Mouse (Mus musculus) testis, postnatal 14 days (tissue): ENCODE data around the gene Cltc.
"Not testable (repeated sequence)": the region's sequence is repeated elsewhere in the genome, so short reads cannot be mapped to it uniquely, and the experiment has no call there.

Experiments
- DNase-seq: peaks from one replicate; pipeline ENCODE4 v3.0.0; 2021; ENCODE audit warnings: low spot score

Cltc gene

DNA sequence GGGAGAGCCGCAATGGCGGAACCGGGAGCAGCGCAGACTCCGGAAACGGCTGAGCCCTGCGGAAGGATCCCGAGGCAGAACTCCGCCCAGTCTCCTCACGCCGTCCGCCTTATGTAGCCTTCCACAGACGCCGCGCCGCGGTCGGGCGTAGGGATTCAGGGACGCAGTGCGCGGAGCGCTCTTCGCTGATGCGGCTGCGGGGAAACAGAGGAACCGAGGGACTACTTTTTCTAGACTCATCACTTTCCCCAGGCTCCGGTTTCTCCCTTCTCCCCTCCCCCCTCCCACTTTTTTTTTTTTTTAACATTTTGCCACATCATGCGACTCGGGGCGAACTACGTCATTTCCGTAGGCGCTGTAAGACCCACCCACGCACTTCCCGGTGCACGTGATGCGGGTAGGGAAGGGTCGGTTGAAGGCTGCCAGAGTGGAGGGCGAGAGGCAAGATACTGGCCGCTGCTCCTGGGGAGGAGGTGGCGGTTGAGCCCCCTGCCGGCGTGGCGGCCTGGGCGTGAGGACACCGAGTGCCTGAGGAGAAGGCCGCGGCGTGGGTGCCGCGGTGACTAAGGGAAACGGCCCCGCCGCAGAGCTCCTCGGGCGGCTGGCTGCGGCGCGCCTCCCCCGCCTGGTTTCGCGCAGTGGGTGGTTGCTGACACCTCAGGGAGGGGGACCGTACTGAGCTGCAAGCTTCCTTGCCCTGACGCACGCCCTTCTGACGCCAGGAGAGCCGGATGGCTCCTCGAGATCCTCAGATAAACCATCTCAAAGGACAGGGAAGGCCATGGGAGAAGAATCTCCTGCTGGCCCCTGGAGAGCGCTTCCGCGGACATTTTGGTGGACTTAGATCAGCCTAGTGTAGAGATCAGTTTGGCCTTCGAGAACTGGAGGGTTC, at the start of gene Cltc:
Cltc (minus strand) TSS at position 86 of the 892 bp plus-strand sequence.
- DNase-seq, result peak; percentile 98

DNA sequence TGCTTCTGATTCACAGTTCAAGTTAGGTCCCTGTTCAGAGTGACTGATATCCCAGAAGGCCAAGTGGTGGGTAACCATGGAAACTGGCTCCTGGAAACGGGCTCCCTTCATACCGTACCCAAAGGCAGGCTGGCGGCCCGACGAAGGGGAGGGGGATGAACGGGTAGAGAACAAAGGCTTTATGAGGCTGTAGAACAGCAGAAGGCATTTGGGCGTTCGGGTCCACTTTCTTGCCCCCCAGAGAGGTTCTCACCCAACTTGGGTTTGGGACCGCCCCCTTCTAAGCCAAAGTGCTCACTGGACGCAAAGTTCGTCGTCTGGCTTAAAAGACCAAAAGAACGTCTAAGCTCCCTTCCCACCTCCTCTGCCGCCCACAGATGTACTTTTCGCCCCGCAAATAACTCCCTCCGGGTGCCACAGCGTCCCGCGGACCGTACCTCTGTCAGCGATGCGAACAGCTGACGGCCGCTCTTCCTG, 49.7 kb upstream of the Cltc start:
- peak; percentile 71 for DNase-seq

DNA sequence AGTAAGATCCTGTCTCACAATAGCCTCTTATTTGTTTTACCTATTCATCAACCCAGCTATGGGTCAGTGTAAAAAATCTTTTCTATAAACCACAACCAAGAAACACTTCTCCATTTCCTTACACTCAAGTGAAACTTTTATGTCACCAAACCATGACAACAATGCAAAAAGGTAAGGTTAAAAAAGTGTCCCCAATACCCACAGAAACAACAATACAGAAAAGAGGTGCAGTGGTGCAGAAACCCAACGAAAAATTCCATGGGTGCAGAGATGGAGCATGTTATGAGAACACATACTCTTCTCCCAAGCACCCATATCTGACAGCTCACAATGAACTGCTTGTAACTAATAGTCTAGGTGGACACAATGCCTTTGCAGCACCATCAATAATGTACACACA, 36.8 kb upstream of the Cltc start:
- DNase-seq, result no peak

DNA sequence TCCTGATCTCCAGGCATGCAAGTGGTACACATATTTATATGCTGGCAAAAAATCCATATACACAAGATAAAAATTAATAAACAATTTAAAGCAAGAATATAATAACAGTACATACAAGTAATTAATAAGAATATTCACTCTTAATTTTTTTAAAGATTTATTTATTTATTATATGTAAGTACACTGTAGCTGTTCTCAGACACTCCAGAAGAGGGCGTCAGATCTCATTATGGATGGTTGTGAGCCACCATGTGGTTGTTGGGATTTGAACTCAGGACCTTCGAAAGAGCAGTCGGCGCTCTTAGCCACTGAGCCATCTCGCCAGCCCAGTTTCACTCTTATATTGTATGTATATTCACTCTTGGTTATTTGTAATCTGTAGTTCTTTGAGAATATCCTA, 30.1 kb upstream of the Cltc start:
- not testable (repeated sequence) for DNase-seq

DNA sequence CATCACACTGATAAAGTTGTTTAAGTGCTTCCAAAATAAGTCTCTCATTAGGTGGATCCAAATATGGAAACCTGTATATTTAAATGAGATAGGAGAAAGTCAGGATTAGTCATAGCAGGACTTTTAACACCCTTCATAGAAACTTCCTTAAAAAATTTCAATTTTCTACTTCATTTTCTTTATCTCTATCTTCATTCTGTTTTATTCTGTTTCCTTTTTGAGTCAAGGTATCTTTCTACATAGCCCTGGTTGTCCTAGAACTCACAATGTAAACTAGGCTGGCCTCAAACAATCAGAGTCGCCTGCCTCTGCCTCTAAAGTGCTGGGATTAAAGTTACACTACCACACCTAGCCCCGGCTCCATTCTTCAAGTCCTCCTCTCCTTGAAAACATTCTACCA, 28.4 kb upstream of the Cltc start:
- DNase-seq, result no peak

DNA sequence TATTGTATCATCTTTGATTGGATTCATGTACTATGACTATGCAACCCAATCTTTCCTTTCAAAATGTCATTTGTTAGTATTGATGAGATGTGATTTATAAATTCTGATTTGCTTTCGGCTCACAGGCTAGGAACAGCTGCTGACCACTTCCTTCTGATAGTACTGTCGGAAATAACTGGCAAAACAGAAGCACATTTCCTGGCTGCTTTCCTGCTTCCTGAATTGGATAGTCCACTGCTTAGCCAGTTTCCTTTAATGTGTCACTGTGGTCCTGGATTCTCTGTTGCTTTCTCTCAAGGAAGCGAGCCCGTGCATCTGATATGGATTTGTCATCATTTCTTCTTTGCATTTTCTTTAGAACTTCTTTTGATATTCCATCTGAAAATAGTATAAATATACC, 12.5 kb upstream of the Cltc start:
- no peak for DNase-seq

DNA sequence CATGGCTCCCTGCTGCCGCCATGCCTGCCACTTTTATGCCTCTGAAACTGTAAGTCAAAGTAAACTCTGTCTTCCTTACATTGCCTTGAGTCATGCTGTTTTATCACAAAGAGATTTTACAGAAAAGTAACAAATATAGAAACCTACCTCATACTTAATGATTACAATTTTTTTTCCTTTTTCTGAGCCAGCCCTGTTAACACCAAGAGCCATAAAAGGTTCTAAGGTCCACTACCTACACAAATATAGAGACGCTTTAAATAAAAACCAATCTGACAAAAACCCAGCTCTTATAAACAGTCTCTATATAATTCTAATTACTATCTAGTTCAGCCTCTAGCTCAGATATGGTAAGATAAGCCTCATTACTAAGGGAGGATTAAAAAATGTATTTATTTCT, 7.1 kb upstream of the Cltc start:
- DNase-seq, result no peak

DNA sequence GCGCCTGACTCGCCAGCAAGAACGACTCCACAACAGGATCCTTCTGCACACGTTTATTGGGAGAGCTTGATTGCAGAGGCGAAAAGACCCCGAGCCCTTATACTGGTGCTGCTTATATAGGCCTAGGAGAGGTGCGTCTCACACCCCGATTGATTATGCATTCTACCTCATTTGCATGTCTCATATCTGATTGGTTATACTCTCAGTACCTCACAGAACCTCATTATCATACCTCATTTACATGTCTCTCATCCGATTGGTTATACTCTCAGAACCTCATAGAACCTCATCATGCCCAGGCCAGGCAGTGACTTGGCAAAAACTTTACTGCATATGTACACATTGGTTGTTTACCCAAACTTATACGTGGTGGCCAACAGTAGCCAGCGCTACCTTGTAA, 5.8 kb upstream of the Cltc start:
- DNase-seq, result not testable (repeated sequence)

DNA sequence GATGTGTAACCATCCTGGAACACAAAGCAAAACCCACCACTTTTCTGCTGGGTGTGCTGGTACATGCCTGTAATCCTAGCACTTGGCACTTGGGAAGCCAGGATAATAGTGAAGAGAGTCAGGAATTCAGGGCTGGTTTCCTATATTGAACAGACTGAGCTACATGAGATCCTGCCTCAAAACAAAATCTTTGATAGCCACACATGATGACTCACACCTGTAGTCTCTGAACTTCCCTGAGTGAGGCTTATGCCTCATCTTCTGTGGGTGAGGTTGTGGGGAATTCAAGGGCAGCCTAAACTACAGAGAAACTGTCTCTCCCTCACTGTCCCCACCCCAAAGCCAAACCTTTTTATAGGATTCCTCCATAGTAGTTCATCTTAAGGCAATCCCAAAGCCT, 3.0 kb upstream of the Cltc start:
- DNase-seq, result no peak

DNA sequence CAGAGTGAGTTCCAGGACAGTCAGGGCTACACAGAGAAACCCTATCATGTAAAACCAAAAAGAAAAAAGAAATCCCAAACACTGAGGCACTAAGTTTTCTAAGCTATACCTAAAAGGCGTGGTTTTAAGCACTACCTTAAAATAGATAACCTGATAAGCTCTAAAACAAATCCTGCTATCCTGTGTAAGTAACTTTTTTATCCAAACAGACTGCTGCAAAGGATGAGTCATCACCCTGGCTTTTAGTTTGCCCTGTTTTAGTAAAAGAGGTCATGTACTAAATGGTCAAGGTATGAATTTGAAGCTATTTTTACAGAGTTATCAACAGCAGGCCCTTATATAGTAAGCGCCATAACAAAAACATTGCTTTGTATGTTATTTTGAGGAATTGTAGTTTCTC, 2.5 kb upstream of the Cltc start:
- DNase-seq, result no peak

DNA sequence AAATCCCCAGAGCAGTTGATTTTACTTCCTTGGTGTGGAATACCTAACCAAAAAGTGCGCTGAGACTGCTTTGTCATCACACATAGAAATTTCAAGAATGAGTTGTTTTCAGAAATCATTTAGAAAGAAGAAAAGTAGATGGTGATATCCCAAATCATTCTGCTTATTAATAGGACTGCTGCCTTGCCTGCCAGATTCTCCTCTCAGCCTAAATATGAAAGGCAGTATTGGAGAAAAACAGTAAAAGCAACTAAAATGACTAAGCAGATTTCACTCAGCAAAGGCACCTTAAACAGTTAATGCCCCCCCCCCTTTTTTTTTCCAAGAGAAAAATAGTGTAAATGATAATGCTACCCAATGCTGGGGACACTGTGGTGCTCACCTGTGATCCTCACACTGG, 1.9 kb upstream of the Cltc start:
- no peak for DNase-seq

DNA sequence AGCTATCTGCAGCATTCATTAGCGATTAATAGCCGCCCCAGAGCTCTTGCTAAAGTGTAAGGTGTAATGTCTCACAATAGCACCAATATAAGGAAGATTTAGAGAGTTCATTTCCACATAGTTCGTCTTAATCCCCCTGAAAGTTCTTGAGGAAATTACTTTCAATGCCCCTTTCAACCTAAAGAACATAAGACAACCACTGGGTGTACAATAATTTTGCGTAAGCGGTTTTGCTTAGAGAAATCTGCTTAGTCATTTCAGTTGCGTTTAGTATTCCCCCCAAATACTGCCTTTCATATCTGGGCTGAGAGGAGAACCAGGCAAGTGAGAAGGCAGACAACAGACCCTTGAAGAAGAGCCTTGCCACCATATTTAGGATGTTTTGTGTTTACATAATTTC, 1.2 kb upstream of the Cltc start:
- no peak for DNase-seq

DNA sequence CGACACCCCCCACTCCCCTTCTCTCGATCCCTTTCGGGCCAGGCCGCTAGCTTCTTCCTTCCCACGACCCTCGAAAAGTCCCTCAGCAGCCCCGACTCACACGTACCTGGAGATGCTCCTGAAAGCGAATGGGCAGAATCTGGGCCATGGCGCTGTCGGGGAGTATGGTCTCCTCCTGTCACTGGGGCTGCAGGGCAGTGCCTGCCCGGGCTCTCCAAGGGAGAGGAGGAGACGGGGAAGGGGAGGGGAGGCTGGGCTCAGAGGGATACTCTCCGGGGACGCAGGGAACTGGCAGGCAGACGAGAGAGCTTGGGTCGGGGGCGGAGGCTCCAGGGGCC, 254 bp downstream of the Cltc start:
- DNase-seq, result no peak

DNA sequence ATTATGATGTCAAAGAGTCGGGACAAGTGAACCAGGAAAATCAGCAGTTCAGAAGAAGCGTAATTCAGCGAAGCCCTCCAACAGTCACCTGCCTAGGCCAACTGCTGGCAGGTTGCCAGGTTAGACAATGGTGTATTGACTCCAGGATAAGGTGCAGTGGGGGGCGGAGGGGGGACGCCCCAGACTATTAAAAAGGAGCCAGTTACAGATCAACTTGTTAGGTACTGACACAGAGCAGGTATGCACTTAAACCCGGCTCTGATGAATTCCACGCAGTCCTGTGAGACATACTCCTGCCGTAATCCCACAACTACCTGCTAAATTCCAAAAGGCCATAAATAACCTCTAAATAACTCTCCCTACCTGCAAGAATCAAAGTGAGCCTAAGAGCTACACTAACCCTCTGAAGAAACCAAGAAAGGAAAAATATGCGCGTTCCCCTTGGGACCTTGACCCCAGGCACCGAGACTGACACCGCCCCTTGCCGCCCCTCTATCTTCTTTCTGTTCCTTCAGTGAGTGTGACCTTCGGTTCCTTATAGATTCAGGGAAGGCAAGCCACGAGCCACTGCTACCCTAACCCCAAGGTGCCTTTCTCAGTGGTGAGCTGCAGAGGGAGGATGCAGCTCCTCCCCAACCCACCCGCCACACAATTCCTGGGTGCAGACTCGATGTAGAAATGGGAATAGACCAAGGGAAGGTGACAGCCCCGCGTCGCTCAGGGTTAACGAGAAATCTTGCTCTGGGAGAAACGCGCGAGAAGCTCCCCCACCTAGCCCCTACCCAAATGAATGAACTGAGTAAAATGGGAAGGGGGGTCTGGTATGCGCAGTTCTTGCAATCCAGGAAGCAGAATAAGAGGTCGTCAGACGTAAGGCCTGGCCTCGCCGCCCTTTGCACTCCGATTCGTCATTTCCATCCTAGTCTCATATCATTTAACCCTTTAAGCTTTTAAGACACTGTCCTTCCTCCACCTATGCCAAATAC, 916 bp downstream of the Cltc start:
- peak; percentile 48 for DNase-seq

DNA sequence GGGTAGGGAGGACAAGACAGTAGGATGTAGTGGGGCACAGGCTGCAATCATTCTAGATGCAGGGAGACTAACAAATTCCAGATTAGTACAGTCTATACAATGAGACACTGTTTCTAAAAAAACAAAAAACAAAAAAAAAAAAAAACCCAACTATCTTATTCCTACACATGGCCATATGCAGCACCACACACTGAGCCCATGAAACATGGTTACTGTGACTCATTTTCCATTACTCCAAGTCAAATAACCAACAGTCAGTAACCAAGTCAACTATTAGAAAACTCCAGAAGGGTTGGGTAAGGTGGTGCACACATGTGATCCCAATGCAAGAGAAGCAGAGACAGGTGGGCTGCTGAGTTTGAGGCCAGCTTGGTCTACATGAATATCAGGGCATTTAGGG, 5.0 kb downstream of the Cltc start:
- no peak for DNase-seq

DNA sequence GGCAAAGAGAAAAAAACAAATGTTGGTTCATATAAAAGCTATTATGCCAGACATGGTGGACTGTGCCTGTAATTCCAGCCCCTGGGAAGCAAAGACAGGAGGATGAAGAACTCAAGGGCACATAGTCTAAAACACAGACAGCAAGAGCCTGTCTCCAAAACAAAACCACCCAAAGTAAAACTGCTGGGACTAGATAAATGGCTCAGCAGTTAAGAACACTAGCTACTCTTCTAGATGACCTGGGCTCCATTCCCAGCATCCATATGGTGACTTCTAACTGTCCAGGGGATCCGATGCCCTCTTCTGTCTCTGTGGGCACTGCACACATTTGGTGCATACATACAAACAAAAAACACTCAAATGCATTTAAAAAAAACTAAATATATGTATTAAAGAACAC, 6.4 kb downstream of the Cltc start:
- DNase-seq, result no peak

DNA sequence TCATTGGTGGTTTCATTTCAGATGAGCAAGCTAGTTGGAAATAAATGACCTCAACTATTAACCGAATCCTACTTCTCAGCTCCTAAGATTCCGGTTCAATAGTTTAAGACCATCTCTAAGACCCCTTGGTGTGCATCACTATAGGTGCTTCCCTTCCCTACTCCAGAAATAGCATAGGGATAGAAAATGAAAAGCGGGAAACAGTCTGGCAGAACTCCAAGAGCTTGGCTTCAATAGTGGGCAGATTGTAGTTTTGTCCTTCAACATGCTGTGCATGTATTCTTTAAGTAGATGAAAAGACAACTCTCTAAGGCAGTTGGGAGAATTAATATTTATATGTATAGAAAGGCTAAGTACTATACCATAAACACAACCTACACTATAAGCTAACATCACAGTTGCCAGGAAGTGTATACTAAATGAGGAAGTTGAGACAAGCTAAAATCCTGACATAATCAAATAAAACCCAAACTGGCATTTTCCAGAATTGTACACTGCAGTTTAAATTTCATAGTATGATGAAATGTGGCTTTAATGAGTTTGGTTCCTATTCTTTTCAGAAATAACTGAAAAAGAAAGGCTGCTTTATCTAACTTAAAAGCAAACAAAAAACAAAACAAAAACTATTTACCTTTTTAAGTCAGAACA, 7.5 kb downstream of the Cltc start:
- no peak for DNase-seq

DNA sequence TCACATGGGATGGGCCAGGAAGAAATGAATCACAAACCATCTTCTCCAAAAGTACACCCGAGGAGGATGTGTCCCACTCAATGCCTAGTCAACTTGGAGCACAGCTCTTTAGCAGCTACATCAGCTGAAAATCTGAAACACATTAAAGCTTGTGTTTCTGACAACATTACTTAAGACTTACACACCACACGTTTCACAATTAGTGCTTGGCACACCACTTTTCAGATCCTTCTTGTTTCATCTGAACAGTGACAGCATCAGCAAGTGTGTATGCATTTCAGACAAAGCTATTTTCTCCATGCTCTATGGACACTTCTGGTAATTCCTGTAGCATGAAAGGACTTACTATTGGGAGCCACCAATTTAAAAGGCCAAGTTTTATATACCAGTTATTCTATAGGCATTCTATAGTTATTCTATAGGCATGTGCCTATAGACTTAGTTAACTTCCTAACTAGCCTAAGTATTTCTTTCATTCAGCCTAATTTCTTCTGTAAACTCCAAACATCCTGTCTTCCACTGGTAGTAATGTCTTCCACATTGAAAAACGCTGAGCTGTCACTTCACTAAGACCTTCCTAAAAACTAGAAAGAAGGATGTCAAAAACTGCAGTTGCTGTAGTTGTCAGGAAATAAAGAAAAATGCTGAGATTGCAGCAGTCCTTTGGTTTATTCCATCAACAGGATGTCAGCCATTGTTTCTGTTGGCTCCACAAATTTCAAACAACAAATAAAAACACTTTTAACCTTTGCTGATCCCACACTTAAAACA, 11.5 kb downstream of the Cltc start:
- no peak for DNase-seq

DNA sequence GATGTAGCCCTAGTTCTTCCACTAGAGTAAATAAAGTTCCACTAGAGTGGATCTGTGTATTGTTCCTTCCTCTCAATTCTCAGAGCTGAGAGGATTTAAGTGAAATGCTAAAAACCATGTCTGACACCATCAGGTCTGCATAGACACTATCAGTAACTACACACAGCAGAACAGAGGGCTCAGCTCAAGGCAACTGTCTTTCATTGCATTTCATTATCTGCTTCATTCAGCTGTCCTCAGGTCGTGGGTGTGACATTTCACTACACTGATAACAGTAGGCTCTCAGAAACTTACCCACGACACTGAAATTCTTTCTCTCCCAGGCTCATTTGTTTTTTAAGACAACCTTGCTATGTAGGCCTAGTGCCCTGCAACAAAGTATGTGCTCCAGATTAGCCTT, 14.8 kb downstream of the Cltc start:
- peak; percentile 41 for DNase-seq

DNA sequence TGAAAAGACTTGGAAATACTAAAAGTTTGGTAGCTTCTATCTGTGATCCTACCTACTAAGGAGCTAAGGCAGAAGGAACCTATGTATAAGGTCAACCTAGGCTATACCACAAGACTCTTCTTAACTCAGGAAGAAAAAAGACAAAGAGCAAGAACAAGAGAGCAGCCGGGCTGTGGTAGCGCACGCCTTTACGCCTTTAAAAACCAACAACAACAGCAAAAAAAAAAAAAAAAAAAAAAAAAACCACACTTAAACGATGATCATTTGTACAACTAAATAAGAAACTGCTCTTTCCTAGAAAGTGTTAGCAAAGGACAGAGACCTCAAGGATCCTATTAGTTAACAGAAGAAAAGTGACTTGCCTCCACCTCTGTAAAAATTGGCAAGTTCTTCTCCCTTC, 15.9 kb downstream of the Cltc start:
- no peak for DNase-seq

DNA sequence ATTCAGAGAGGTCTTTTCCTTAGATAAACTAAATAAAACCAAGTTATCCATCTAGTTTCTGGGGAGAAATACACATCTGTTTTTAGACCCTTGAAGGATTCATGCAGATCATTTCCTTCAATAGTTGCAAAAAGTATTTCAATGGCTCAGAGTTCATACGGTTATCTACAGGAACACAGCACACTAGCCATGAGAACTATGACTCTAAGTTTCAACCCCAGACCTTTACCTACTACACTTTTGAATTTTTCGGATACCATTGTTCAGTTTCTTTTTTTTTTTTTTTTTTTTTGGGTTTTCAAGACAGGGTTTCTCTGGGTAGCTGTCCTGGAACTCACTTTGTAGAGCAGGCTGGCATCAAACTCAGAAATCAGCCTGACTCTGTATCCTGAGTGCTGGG, 17.9 kb downstream of the Cltc start:
- DNase-seq, result no peak

DNA sequence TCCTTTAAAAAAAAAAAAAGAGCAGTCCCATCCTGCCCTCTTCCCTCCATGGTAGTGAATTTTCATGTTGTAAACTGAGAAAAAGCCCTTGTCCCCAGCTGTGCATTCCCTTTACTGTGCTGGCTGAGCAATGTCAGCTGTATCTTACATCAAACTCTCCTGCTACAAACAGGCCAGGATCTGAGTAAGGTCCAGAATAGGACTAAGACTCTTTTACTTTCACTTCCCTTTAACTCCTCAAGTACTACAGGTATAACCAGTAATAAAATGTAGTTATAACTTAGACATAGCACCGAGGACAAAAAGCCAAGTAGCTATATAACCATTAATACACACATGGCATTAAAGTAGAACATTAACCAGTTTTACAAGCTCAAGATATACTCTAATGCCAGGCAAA, 18.4 kb downstream of the Cltc start:
- no peak for DNase-seq
